Comparison of ENCODE assay signal across 11 mouse cellular contexts in genomic region chr7:48963112-48963511, GRCm38 (mm10). TPM values are rescaled to one million over a fixed set of nuclear protein-coding genes. Genes with fewer than 3 reads are reported as not detected.
DNase-seq lines count a peak whose midpoint lies in the region; ATAC-seq and TF ChIP-seq lines count a peak whose summit lies in the region.
"Had no signal": no experiment of that assay in that cellular context is flagged by ENCODE, and none has a peak within 500 bp of the region (broad histone marks: within the 10 kb centered on the region; RNA-seq: fewer than 3 reads in every experiment).

No protein-coding gene starts in this region.

- ATAC-seq in forebrain, embryonic 16.5 days: no peak
- no peak for ATAC-seq in forebrain, embryonic 11.5 days (replicated peaks; ENCODE audit: low FRiP score)
- ATAC-seq in hindbrain, embryonic 13.5 days (ENCODE audit: low FRiP score): no peak
- peak; percentile 28; the same call in 1 of the 2 replicates for ATAC-seq in midbrain, postnatal 0 days (ENCODE audit: low FRiP score)

- TF ChIP-seq CTCF in midbrain, postnatal 0 days (IDR thresholded peaks at IDR 0.05): peak; percentile 69

- no peak overlapping the region for H3K9ac ChIP-seq in forebrain, embryonic 16.5 days (replicated peaks; ENCODE audit: low read depth, low read length)
- H3K9ac ChIP-seq in forebrain, embryonic 11.5 days (ENCODE audit: low read length): no peak overlapping the region
- H3K9ac ChIP-seq in hindbrain, embryonic 13.5 days: peak overlapping the region; percentile 85
- H3K9ac ChIP-seq in midbrain, postnatal 0 days (replicated peaks; ENCODE audit: low read length, poor library complexity, severe bottlenecking): peak overlapping the region; percentile 33
- H3K9ac ChIP-seq: embryonic facial prominence, embryonic 15.5 days; limb, embryonic 12.5 days had no signal

- no peak overlapping the region for H3K27ac ChIP-seq in forebrain, embryonic 16.5 days (ENCODE audit: low read length)
- H3K27ac ChIP-seq in forebrain, embryonic 11.5 days (ENCODE audit: low read depth, low read length): no peak overlapping the region
- H3K27ac ChIP-seq in hindbrain, embryonic 13.5 days: peak overlapping the region; percentile 78
- no peak overlapping the region for H3K27ac ChIP-seq in midbrain, postnatal 0 days (ENCODE audit: low read depth, low read length)
- no peak overlapping the region for H3K27ac ChIP-seq in limb, embryonic 10.5 days
- H3K27ac ChIP-seq: embryonic facial prominence, embryonic 15.5 days; limb, embryonic 12.5 days had no signal

- peaks cover 29% of the 10 kb centered on the region for H3K27me3 ChIP-seq in forebrain, embryonic 16.5 days (replicated peaks; ENCODE audit: control insufficient read depth, insufficient read depth, low read length)
- peaks cover 36% of the 10 kb centered on the region for H3K27me3 ChIP-seq in forebrain, embryonic 11.5 days (ENCODE audit: control insufficient read depth, insufficient read depth, low read length)
- no peaks in the 10 kb centered on the region for H3K27me3 ChIP-seq in hindbrain, embryonic 13.5 days
- H3K27me3 ChIP-seq in midbrain, postnatal 0 days (ENCODE audit: insufficient read depth, low read length): no peaks in the 10 kb centered on the region
- H3K27me3 ChIP-seq in limb, embryonic 10.5 days (ENCODE audit: low read depth, poor library complexity, severe bottlenecking): peaks cover 66% of the 10 kb centered on the region

- peak overlapping the region; percentile 29 for H3K4me2 ChIP-seq in forebrain, embryonic 16.5 days (ENCODE audit: low read length)
- no peak overlapping the region for H3K4me2 ChIP-seq in forebrain, embryonic 11.5 days (ENCODE audit: low read depth, low read length, severe bottlenecking)
- H3K4me2 ChIP-seq in hindbrain, embryonic 13.5 days: peak overlapping the region; percentile 84
- peak overlapping the region; percentile 34 for H3K4me2 ChIP-seq in midbrain, postnatal 0 days (ENCODE audit: low read depth, low read length, poor library complexity, severe bottlenecking)
- H3K4me2 ChIP-seq: embryonic facial prominence, embryonic 15.5 days; limb, embryonic 12.5 days had no signal

- H3K4me3 ChIP-seq in forebrain, embryonic 16.5 days (replicated peaks; ENCODE audit: low read length): no peak overlapping the region
- no peak overlapping the region for H3K4me3 ChIP-seq in forebrain, embryonic 11.5 days (ENCODE audit: low read depth, low read length)
- peak overlapping the region; percentile 19 for H3K4me3 ChIP-seq in hindbrain, embryonic 13.5 days
- no peak overlapping the region for H3K4me3 ChIP-seq in midbrain, postnatal 0 days (ENCODE audit: low read depth, low read length)
- no peak overlapping the region for H3K4me3 ChIP-seq in limb, embryonic 10.5 days
- H3K4me3 ChIP-seq: embryonic facial prominence, embryonic 15.5 days; limb, embryonic 12.5 days had no signal

- peaks cover 35% of the 10 kb centered on the region for H3K4me1 ChIP-seq in forebrain, embryonic 16.5 days (replicated peaks; ENCODE audit: control insufficient read depth, insufficient read depth, low read length)
- H3K4me1 ChIP-seq in forebrain, embryonic 11.5 days (replicated peaks; ENCODE audit: control insufficient read depth, insufficient read depth, low read length): peaks cover 6% of the 10 kb centered on the region; the same call in 1 of the 2 replicates
- H3K4me1 ChIP-seq in hindbrain, embryonic 13.5 days (replicated peaks): peaks cover 92% of the 10 kb centered on the region
- peaks cover 30% of the 10 kb centered on the region; the same call in 1 of the 2 replicates for H3K4me1 ChIP-seq in midbrain, postnatal 0 days (ENCODE audit: insufficient read depth, low read length)
- peaks cover 36% of the 10 kb centered on the region for H3K4me1 ChIP-seq in limb, embryonic 10.5 days

- WGBS in forebrain, embryonic 16.5 days: 33% methylated on average over 5 of the region's 5 CpGs
- 48% methylated on average over 5 of the region's 5 CpGs for WGBS in forebrain, embryonic 11.5 days
- 28% methylated on average over 5 of the region's 5 CpGs for WGBS in hindbrain, embryonic 13.5 days
- WGBS in midbrain, postnatal 0 days: 28% methylated on average over 5 of the region's 5 CpGs
- WGBS in limb, embryonic 10.5 days: 46% methylated on average over 5 of the region's 5 CpGs

- no peaks in the 10 kb centered on the region for H3K36me3 ChIP-seq in forebrain, embryonic 16.5 days (ENCODE audit: control insufficient read depth, insufficient read depth)
- H3K36me3 ChIP-seq in forebrain, embryonic 11.5 days (ENCODE audit: control insufficient read depth, insufficient read depth, low read length): no peaks in the 10 kb centered on the region
- no peaks in the 10 kb centered on the region for H3K36me3 ChIP-seq in hindbrain, embryonic 13.5 days
- H3K36me3 ChIP-seq in midbrain, postnatal 0 days (ENCODE audit: insufficient read depth, low read length): no peaks in the 10 kb centered on the region
- H3K36me3 ChIP-seq in limb, embryonic 10.5 days: no peaks in the 10 kb centered on the region
- H3K36me3 ChIP-seq: embryonic facial prominence, embryonic 15.5 days; limb, embryonic 12.5 days had no signal

- no peak for DNase-seq in forebrain, embryonic 11.5 days (ENCODE audit: low spot score)
- peak; percentile 23 for DNase-seq in R1 (ENCODE audit: low read depth, low spot score)
- DNase-seq in midbrain, postnatal 0 days (ENCODE audit: low spot score): peak; percentile 82
- no peak for DNase-seq in lung, adult 18-20 months
- no peak for DNase-seq in limb, embryonic 10.5 days (ENCODE audit: low spot score)
- DNase-seq: heart, postnatal 14 days; kidney, postnatal 36 days had no signal

- H3K9me3 ChIP-seq in forebrain, embryonic 16.5 days (ENCODE audit: control insufficient read depth, low read length): no peaks in the 10 kb centered on the region
- H3K9me3 ChIP-seq in forebrain, embryonic 11.5 days (ENCODE audit: control insufficient read depth, low read length): no peaks in the 10 kb centered on the region
- no peaks in the 10 kb centered on the region for H3K9me3 ChIP-seq in hindbrain, embryonic 13.5 days
- no peaks in the 10 kb centered on the region for H3K9me3 ChIP-seq in midbrain, postnatal 0 days (ENCODE audit: low read length)
- H3K9me3 ChIP-seq in limb, embryonic 10.5 days (replicated peaks): no peaks in the 10 kb centered on the region
- H3K9me3 ChIP-seq: embryonic facial prominence, embryonic 15.5 days; limb, embryonic 12.5 days had no signal

RNA-seq across cellular contexts. Expression of gene Nav2, which starts 54.6 kb away (rescaled TPM):
- polyA plus RNA-seq in forebrain, embryonic 16.5 days (2015; fragmentation: Nextera tagmentation; extraction: Ambion mirVana): 22.0 and 35.2 TPM in 2 replicates
- polyA plus RNA-seq in forebrain, embryonic 11.5 days (2014; fragmentation: Nextera tagmentation; extraction: Ambion mirVana): 6.9 and 7.2 TPM in 2 replicates
- polyA plus RNA-seq in hindbrain, embryonic 13.5 days (2015; fragmentation: Nextera tagmentation; extraction: Ambion mirVana): 22.4 and 24.2 TPM in 2 replicates
- 53.8 and 67.5 TPM in 2 replicates for total RNA-seq in midbrain, postnatal 0 days (2014; rRNA removed)
- 12.4 and 18.3 TPM in 2 replicates for polyA plus RNA-seq in midbrain, postnatal 0 days (2015; fragmentation: Nextera tagmentation; extraction: Ambion mirVana)
- polyA plus RNA-seq in limb, embryonic 10.5 days (2016; fragmentation: Nextera tagmentation; extraction: Ambion mirVana): 7.2 and 8.3 TPM in 2 replicates

Comparison
In these comparisons a context has a peak if more than half of its experiments do, and no peak if none do; other contexts are left out.
1. H3K9ac ChIP-seq: peak in hindbrain, embryonic 13.5 days (single experiment) and midbrain, postnatal 0 days (single experiment); none in forebrain, embryonic 16.5 days (single experiment) and forebrain, embryonic 11.5 days (single experiment).
2. DNase-seq: peak in R1 (single experiment) and midbrain, postnatal 0 days (single experiment); none in forebrain, embryonic 11.5 days (single experiment), lung, adult 18-20 months (0 of 2) and limb, embryonic 10.5 days (single experiment).